Mouse (Mus musculus) right cerebral cortex, adult 18-20 months (tissue): ENCODE measurements at regions not wholly inside any gene's neighbourhood (a gene's known extent, or its start where the extent isn't known, plus 50 kb on each side); places are given as distances from the start of the nearest gene placed in this dataset.
"Not testable (repeated sequence)": the region's sequence is repeated elsewhere in the genome, so short reads cannot be mapped to it uniquely, and the experiment has no call there.

ENCODE experiments used
- DNase-seq: peaks from one replicate; pipeline ENCODE4 v3.0.0; 2022; ENCODE audit warnings: mixed read lengths

GRCm38 (mm10) chr9:86095460-86095859, 253.3 kb downstream of the Tpbg start:
- no peak for DNase-seq

GRCm38 (mm10) chr9:86096246-86096645, 254.1 kb downstream of the Tpbg start:
- DNase-seq, result no peak

- DNase-seq, result no peak
Measured at GRCm38 (mm10) chr9:86099325-86099724, 257.1 kb downstream of the Tpbg start.

- no peak for DNase-seq
Measured at GRCm38 (mm10) chr9:86101360-86102086, 259.3 kb downstream of the Tpbg start.

GRCm38 (mm10) chr9:86103607-86104006, 261.4 kb downstream of the Tpbg start:
- DNase-seq, result no peak

- DNase-seq, result no peak
Measured at GRCm38 (mm10) chr9:86104664-86105063, 262.5 kb downstream of the Tpbg start.

GRCm38 (mm10) chr9:86105851-86106250, 263.7 kb downstream of the Tpbg start:
- DNase-seq, result no peak

- DNase-seq, result no peak
Measured at GRCm38 (mm10) chr9:86109906-86110305, 267.7 kb downstream of the Tpbg start.

GRCm38 (mm10) chr9:86119370-86119769, 277.2 kb downstream of the Tpbg start:
- no peak for DNase-seq

GRCm38 (mm10) chr9:86135617-86136016, 293.4 kb downstream of the Tpbg start:
- not testable (repeated sequence) for DNase-seq

GRCm38 (mm10) chr9:86145903-86146302, 303.7 kb downstream of the Tpbg start:
- DNase-seq, result no peak

GRCm38 (mm10) chr9:86160316-86160715, 304.4 kb downstream of the Ube2cbp start:
- DNase-seq, result peak; percentile 21

- DNase-seq, result no peak
Measured at GRCm38 (mm10) chr9:86166362-86167067, 298.2 kb downstream of the Ube2cbp start.

GRCm38 (mm10) chr9:86170756-86171155, 294.0 kb downstream of the Ube2cbp start:
- no peak for DNase-seq

- DNase-seq, result no peak
Measured at GRCm38 (mm10) chr9:86186751-86187747, 277.7 kb downstream of the Ube2cbp start.

- no peak for DNase-seq
Measured at GRCm38 (mm10) chr9:86188873-86189272, 275.9 kb downstream of the Ube2cbp start.

GRCm38 (mm10) chr9:86205041-86205440, 259.7 kb downstream of the Ube2cbp start:
- peak; percentile 37 for DNase-seq

GRCm38 (mm10) chr9:86208334-86208925, 256.3 kb downstream of the Ube2cbp start:
- peak; percentile 63 for DNase-seq

- no peak for DNase-seq
Measured at GRCm38 (mm10) chr9:86211267-86211666, 253.5 kb downstream of the Ube2cbp start.

GRCm38 (mm10) chr9:86219669-86220068, 245.1 kb downstream of the Ube2cbp start:
- peak; percentile 55 for DNase-seq

- no peak for DNase-seq
Measured at GRCm38 (mm10) chr9:86224530-86224929, 240.2 kb downstream of the Ube2cbp start.

- DNase-seq, result no peak
Measured at GRCm38 (mm10) chr9:86230673-86231350, 233.9 kb downstream of the Ube2cbp start.
